Mouse (Mus musculus): ENCODE results near the gene Kdm4b.

Gene Kdm4b

GRCm38 (mm10) chr17:56298238-56298637 is 27.6 kb upstream of the Kdm4b start:
- DNase-seq (ENCODE audit: low spot score), result no peak

DNA sequence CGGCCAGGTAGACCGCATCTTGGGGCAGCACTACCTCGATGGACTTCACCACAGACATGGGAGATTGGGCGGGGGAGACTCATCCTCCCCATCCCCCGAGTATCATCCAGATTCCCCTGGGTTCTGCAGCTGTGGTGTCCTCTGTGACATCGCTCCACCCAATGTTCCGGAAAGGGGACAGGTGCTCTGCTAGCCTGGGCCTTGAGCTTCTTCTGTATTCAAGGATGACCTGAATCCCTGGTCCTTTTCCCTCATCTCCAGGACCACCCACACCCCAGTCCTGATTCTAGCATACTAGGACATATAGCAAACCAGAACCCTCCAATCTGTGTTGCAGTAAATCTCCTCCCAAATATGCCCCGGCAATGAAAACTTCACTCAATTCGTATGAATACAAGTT is 25.7 kb upstream of the Kdm4b start, which contains the start of gene Arrdc5:
Arrdc5 (minus strand) TSS at position 101 of the 400 bp plus-strand sequence.
- DNase-seq (ENCODE audit: low spot score), result no peak

GRCm38 (mm10) chr17:56302363-56302996 is 23.4 kb upstream of the Kdm4b start:
- DNase-seq (ENCODE audit: low spot score), result no peak

- no peak for DNase-seq (ENCODE audit: low spot score)
Observed at GRCm38 (mm10) chr17:56303160-56303846, 22.6 kb upstream of the Kdm4b start, which contains the start of gene Uhrf1. TSS of gene Uhrf1 (plus strand) at chr17:56303321.

- DNase-seq (ENCODE audit: low spot score), result peak; percentile 89
Observed at GRCm38 (mm10) chr17:56303847-56304586, 21.8 kb upstream of the Kdm4b start.

DNA sequence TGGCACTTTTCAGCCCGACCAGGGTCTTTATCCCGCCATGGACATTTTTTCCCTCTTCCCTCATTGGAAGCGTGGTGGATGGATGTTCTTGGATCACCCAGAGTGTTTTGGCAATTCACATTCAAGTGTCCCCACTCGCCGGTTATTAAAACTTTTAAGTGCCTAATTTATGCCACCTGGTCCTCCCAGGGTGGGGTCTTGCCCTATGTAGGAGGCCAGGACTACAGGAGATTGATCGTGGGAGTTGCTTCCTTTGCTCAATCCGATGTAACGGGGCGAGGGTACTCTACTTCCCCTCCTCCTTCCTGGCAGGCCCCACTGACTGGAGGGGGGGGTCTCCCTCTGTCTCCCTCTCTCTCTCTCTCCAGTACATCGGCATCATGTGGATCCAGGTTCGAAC is 21.1 kb upstream of the Kdm4b start:
- no peak for DNase-seq (ENCODE audit: low spot score)

DNA sequence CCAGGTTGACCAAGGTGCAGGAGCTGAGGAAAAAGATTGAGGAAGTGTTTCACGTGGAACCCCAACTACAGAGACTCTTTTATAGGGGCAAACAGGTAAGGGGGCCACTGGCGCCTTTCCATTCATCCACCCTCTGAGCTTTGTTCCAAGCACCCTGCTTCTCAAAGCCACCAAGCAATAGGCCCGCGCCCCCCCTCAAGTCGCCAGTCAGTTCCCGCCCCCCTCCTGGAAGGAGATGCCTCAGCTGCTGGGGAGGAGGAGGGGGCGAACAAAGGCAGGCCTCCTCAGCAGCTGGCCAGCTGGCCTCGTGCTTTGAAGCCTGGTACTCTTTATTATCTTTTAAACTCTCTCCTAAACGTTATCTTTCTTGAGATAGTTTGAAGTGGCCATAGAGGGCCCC is 20.7 kb upstream of the Kdm4b start:
- DNase-seq (ENCODE audit: low spot score), result no peak

DNA sequence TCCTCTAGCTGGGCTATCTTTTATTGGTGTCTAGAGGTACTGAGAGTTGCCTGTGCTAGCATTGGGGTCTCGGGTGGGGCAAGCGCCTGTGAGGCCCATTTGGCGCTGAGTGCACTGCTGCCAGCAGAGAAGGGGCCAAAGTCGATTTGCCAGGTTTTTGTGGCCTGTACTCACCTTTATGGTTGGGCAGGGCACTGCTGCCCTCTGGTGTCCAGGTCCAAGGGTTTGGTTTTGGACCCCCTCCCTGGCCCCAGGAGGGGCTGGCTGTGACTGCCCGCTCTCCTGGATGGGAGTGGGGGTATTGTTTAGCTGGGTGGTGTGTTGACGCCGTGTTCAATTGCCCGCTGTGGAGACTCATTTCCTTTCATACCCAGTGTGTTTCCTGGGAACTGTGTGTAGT is 20.0 kb upstream of the Kdm4b start:
- no peak for DNase-seq (ENCODE audit: low spot score)

DNA sequence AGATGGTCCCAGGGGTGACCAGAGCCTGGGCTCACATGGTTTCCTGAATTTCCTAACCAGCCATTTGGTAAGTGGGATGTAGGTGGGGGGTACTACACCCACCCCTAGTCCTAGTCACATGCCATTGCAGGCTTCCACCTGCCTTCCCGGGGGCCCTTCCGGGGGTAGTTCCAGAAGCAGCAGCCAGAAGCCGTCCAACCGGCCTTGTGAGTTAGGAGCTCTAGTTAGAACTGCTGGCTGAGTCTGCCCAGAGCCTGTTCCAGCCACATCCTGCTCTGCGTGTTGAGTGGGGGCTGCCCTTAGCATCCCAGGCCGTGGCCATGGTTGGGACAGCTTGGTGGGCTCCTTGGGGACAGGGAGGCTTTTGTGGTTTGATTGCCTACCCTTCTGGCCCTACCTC is 17.8 kb upstream of the Kdm4b start:
- DNase-seq (ENCODE audit: low spot score), result no peak

GRCm38 (mm10) chr17:56309191-56309945 is 16.5 kb upstream of the Kdm4b start:
- DNase-seq (ENCODE audit: low spot score), result no peak

- DNase-seq (ENCODE audit: low spot score), result no peak
Observed at GRCm38 (mm10) chr17:56324419-56324818, 1.4 kb upstream of the Kdm4b start.

GRCm38 (mm10) chr17:56326153-56327147 is 588 bp downstream of the Kdm4b start:
- DNase-seq (ENCODE audit: low spot score), result no peak

DNA sequence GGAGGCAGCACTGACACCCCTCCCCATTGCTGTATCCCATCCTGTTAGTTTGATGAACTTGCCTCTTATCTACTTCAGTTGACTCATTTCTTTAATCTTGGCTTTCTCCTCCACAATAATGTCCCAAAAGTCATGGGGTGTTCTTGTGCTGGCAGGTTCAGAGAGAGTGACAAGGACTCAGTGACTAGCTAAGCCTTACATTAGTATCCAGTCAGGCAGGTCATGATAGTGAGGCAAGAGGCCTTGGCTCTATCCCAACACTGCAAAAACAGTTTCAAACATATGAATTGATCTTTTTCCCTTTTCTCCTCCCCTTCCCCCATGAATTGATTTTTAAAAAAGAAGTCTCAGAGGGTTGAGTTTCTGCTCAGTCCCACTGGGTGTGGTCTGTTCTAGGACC is 3.4 kb downstream of the Kdm4b start:
- DNase-seq (ENCODE audit: low spot score), result no peak

GRCm38 (mm10) chr17:56330345-56330744 is 4.5 kb downstream of the Kdm4b start:
- DNase-seq (ENCODE audit: low spot score), result no peak

GRCm38 (mm10) chr17:56331256-56331655 is 5.4 kb downstream of the Kdm4b start:
- no peak for DNase-seq (ENCODE audit: low spot score)

DNA sequence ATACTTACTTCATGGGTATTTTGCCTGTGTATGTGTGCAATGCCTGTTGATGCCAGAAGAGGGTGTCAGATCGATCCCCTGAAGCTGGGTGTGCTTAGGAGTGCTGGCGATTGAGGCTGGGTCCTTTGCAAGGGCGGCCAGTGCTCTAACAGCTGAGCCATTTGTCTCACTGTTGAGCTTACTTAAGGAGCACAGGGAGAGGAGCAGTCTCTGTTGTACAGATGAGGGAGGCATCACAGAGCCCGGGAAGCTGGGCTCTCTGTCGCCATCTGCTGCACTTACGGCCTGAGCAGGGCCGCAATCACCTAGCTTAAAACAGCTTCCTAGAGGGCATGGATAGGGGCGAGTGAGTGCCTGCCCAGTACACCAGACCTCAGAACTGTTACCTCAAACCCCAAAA is 7.1 kb downstream of the Kdm4b start:
- no peak for DNase-seq (ENCODE audit: low spot score)

DNA sequence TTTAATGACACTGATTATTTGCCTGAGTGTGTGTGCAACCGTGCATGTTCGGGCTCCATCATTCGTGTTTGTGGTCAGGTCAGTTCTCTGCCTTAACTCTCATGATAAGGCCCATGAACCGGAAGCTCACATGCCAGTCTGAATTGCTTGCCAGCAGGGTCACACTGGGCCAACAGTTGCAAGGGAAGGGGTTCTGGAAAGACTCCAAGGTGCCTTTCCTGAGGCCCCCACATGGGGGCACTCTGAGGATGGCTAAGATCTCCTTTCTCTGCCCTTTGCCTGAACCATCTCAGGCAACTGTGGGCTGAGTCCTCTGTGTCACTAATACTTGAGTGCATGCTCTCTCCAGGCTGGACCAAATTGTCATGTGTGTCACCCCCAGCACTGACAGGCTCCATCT is 11.3 kb downstream of the Kdm4b start:
- no peak for DNase-seq (ENCODE audit: low spot score)

GRCm38 (mm10) chr17:56337791-56338190 is 11.9 kb downstream of the Kdm4b start:
- DNase-seq (ENCODE audit: low spot score), result no peak

DNA sequence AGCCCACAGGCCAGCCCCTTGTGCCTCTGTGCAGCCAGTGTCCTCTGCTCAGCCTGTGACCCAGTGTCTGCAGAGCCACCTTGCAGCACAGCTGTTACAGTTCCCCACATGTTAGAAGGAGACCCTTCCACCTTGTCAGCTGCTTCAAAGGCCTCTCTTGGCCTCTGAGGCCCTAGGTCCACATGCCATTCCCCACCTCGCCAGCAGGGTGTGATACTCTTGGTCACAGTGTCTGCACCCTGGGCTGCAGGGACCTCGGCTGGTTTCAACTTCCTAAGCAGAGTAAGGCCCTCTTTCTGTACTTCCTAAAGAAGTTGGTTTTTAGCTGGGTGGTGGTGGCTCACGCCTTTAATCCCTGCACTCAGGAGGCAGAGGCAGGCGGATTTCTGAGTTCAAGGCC is 13.0 kb downstream of the Kdm4b start:
- DNase-seq (ENCODE audit: low spot score), result no peak

- no peak for DNase-seq (ENCODE audit: low spot score)
Observed at GRCm38 (mm10) chr17:56340717-56341116, 14.9 kb downstream of the Kdm4b start.

GRCm38 (mm10) chr17:56343466-56343865 is 17.6 kb downstream of the Kdm4b start:
- DNase-seq (ENCODE audit: low spot score), result no peak

All from urinary bladder, postnatal 10 days (tissue).